Mouse (Mus musculus) kidney, postnatal 4 days (tissue): ENCODE data around the gene Cmc1.
"Not testable (repeated sequence)": the region's sequence is repeated elsewhere in the genome, so short reads cannot be mapped to it uniquely, and the experiment has no call there.

Experiments used
- DNase-seq, 2 experiments: peaks; one replicate each; pipeline ENCODE4 v3.0.0; 2021; ENCODE audit warnings: mixed read lengths in 2 of 2

Gene Cmc1

DNA sequence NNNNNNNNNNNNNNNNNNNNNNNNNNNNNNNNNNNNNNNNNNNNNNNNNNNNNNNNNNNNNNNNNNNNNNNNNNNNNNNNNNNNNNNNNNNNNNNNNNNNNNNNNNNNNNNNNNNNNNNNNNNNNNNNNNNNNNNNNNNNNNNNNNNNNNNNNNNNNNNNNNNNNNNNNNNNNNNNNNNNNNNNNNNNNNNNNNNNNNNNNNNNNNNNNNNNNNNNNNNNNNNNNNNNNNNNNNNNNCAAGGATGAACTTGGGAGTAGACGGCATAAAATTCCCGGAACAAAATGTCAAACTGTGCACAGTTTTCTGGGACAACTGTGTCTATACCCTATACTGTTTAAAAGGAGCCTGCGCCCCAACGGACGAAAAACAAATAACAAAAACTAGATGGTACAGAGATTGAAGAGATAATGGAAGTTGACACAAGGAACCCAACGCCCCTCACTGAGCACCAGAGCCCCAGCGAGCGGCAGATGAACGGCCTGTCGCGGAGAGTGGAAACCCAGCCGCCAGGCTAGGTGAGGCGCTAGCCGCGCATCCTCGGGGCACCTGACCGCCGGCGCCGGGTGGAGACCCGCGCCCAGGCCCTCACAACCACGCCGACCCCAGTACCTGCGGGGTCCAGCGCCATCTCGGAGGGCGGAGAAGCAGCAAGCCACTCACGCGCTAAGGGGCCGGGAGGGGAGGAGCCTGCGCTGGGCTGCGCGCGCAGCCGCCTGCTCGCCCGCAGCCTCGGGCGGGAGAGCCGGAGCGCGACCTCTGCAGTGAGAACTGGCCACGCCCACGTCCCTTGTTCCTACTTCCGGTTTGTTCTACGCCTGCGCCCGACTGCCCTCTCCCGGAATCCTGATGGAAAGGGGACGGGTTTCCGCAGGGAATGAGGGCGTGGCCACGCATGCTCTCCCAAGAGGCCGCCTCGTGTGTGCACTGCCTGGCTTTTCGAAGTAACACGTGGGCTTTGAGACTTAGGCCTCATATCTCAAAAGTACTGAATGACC, at the start of gene Cmc1:
Cmc1 (minus strand) TSS at position 771 of the 996 bp plus-strand sequence.
- DNase-seq, result peak; percentile 99

DNA sequence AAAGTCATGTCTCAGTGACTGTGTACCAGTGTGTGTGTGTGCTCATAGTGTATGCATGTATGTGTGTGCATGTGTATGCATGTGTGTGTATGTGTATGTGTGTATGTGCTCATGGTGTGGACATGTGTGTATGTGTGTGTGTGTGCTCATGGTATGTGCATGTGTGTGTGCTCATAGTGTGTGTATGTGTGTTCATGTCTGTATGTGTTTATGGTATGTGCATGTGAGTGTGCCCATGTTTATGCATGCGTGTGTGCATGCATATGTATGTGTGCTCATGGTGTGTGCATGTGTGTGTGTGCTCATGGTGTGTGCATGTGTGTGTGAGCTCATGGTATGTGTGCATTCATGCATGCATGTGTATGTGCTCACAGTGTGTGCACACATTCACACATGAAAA, 48.6 kb upstream of the Cmc1 start:
- no peak for DNase-seq

DNA sequence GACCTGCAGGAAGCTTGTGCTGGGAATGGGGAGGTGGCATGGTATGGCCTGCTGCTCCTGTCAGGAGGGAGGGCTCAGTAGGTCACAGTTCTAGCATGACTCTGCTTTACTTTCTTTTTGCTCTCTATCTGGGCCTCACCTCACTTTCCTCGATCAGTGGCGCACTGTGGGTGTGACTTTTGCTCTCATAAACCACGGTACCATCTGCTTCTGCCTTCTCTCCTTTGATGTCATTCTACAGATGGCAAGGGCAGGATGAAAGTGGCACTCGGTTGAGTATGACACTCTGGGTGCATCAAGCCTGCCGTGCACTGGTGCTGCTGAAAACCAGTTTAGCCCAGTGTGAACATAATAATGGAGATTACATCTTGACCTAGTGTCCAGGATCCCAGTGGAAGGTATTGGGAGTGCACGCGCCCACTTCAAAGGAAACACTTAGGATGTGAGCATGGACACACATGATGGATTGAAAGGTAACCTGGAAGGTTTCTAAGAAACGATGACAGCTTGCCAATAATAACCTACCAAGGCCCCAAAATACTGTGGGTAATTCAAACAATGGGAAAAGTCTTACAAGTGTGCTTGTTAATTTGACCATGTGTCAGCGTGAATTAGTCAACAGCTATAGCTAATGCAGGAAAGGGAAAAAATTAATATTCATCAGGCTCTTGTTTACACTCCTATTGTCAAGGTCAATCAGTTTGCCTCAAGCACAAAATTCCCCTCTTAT, 46.8 kb upstream of the Cmc1 start:
- DNase-seq, result no peak

DNA sequence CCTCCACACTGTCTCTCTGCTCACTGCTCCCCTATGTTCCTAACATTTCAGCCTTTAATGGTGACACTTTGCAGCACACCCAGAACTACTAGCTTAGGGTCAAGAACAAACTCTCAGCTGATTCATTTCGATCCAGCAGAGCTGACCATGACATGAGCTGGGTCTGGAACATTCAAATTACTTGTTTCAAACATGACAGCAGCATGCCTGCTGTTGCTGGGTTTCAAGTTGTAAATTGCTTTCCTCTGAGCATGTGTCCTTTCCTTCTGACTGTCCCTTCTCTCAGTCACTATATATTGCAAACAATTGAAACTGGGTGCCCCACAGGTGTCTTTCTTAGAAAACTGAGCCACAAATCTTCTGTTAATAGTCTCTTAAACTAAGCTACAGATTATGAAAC, 43.3 kb upstream of the Cmc1 start:
- DNase-seq, result no peak

DNA sequence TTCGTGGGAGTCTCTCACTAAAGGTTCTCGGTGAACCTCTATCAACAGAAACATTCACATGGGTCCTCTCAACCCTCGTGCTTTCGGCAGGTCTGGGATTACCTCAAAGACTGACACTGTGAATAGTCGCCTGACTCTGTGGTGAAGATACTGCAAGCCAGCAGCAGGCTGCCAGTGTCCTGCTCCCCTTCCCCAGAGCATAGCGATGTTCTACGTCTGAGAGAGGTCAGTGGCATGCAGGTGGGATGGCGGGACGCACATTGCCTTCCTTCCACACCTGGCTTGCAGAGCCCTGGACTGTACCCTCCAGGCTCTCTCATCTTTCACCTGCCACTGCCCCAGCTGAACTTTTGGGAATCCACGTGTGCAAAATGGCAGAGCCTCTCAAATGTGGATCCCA, 41.3 kb upstream of the Cmc1 start:
- DNase-seq, result no peak

DNA sequence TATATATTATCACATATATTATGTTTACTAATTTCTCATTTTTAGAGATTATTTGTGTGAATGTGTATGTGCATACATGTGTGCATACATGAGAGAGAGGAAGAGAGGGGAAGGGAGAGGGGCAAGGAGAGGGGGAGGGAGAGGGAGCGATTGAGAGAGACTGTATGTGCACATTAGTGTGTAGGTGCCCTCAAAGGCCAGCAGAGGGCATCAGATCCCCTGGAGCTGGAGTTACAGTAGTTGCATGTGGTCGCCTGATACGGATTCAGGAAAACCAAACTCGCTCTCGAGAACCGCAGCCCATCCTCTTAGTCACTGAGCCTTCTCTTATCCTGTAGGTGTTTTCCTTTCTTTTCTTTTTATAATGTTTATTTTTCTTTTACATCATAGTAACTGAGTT, 38.4 kb upstream of the Cmc1 start:
- no peak for DNase-seq

DNA sequence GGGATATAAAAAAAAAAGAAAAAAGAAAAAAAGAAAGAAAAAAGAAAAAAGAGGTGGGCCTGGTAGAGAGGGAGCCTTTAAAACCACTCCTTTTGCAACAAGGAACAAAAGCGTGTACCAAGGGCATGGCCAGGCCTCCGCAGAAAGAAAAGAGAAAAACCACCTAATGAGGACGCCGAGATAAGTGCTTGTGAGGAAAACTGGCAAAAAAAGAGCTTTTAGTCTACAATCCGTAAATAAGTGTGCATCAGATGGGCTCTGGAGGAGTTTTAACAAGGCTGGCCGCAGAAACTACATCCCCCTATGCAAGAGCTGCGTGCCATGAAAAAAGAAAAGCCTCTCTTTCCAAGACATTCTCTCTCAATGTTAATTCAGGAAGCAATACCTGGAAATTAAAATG, 37.4 kb upstream of the Cmc1 start:
- DNase-seq, result no peak

DNA sequence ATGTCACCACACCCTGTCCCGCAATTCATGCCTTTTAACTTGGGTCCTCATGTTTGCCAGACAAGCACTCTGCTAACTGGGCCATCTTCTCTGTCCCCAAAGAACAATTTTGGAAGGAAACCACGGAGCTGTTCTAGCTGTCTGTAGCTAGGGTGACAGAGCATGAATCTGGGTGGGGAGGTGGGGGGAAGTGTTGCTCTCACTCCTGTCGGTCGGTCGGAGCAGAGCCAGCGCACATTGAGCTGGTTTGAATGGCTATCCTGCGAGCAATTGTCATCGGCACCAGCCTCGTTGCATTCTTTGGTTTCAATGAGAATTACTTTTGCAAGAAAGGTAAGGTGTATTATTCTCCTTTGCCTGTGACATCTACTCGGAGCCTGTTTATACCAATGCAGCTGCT, 36.8 kb upstream of the Cmc1 start:
- DNase-seq, result no peak

DNA sequence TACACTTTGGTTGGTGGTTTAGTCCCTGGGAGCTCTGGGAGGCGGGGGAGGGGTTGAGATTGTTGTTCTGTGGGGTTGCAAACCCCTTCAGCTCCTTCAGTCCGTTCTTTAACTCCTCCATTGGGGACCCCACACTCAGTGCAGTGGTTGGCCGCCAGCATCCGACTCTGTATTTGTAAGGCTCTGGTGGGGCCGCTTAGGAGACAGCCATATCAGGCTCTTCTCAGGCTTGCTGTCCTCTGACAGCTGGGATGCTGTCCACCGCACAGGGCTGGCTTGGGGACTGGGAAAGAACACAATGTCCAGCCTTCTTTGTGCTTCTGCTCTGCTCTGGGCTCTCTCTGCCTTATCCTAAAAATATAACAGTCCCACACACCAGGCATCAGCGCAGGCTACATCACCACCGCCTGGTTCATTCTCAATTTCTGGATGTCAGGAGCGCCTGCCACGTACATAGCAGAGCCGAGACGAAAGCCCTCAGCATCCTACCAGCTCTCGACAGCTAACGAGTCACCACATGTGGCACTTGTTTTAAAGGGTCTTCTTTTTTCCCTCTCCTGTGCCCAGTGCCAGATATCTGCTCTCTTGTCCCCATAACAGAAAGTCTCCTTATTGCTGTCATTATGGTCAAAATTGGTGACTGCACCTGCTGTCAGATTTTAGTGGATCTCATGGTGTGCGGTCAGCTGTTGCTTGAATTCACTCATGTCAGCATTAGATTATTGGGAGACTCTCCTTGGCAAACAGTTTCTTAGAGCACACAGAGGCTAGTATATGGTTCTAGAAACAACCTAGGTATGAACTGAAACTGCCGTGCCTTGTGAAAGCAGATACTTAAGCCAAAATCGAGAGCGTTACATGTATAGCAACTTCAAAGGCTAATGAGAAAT, 29.4 kb upstream of the Cmc1 start:
- no peak for DNase-seq

DNA sequence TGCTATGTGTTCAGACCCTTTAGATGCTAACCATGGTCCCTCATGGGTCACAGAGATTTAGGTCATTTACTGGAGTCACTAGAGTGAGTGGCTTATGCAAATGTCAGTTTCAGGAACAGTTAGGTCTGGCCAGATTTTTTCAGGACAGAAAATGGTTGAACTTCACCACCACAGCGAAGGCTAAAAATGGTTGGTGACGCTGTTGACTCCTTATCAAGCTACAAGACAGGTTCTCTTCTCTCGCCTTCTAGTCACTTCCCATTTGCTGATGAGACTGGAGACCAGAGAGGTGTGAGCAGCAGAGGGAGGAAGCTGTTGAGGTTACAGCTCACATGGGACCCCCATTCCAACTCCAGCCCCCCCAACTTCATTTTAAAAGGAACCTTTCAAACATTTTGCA, 26.7 kb upstream of the Cmc1 start:
- no peak for DNase-seq

DNA sequence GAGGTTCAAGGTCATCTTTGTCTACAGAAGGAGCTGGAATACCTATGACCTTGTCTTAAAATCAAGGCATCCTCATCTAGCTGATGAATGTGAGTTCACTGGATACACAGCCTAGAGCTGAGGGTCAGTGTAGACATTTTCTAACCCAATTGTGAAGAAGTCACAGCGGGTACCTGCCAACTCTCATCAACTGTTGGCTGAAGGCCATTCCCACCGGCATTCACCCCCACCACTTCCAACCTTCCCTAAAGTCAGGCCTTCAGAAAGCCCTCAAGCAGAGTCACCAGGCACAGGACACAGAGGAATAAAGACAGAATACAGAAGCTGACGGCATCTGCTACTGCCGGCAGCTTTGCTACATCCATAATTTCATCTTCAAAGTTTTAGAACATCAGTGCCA, 25.4 kb upstream of the Cmc1 start:
- no peak for DNase-seq

DNA sequence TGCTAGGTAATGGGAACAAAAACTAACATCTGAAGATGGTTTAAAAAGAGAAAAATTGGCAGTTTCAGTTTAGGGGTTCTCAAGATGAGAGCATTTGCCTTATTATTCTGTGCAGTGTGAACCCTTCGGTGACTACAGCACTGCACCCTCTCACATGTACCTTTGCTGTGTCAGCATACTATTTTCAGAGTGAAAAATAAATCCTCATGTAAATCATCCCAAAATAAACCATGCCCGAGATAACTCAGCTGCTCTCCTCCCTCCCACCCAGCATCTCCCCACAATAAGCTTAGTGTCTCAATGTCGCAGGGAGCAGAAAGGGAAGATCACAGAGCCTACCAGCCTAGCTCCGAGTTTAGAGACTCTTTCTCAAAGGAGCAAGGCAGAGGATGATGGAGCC, 23.1 kb upstream of the Cmc1 start:
- no peak for DNase-seq

DNA sequence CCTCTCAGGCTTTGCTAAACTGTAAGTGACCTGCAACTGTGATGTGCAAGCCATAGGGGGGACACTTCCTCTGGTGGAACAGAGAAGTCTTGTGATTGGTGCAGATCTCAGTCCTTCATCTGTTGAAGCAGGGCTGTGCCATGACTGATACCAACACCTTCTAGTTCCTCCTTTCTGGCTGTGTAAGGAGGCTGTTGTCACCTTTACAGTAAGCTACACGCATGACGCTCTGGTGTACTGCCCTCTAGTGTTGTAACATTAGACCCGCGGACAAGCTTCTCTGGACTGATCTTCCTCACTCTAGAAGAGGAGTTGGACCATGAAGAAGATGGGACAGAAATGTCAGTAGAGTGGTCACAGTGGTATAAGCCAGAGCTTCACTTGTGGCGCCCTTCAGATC, 18.6 kb upstream of the Cmc1 start:
- DNase-seq, result peak in 1 of 2 experiments; percentile 15

DNA sequence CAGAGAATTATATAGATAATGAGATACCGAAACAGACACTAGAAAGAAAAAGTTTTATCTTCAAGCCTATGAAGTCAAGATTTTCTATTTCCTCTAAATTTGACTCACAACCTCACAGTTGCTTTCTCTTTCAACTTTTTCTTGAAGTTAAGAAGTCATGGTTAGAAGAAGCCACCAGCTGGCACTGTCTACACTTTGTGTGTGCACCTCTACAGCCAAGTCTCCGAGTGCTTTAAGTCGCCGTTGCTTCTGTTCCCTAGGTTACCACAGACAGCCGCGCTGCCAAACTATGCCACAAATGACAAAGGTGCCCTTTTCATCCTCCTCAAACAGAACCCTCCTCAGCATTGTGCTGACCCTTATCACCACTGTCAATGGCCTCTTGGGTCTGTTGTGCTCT, 17.6 kb upstream of the Cmc1 start:
- DNase-seq, result no peak

DNA sequence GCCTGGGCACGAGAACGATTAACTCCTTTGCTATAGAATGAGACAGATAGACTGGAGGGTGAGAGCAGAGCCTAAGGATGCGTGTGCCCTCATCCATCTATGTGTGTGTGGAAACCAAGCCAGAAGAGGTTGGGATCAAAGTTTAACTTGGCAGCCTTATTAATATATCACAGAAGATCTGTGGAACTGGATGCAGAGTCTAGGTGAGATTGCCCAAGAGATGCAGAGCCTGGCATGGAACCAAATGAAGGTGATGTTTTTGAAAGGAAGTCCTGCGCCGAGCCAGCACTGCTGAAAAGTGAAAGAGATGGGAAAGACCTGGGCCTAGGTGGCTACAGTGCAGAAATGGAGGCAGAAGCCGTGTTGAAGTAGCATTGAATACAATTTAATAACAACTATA, 11.6 kb upstream of the Cmc1 start:
- no peak for DNase-seq

DNA sequence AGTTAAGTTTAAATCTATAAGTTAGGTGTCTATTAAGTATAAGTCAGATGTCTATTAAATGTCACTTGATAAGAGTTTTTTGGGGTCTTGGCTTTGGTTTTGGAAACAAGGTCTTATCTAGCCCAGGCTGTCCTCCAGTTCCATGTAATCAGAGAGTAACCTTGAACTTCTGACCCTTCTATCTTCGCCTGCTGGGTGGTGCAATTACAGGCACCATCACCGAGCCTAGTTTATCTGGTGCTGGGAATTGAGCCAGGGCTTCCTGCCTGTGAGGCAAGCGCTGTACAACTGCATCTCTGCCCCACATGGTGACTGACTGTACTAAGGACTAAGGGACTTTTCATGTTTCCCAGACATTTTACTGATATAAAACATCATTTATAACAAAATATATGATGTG, 10.0 kb upstream of the Cmc1 start:
- no peak for DNase-seq

DNA sequence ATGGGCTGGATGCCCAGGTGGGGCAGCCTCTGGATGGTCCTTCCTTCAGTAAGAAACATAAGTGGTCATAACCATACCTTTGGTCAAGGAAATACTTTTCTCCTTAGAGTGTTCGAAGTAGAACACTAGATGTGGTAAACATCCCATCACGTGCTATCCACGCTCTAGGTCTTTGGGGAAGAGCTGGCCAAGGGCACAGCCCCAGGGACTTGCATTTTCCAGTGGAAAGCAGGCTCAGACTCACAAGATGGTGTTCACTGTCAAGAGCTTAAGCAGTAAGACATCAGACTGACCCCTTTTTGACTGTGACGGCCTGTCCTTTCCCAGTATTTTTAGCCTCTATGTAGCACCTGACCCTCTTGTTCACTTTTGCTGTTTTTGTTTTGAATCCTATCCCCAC, 8.2 kb upstream of the Cmc1 start:
- no peak for DNase-seq

DNA sequence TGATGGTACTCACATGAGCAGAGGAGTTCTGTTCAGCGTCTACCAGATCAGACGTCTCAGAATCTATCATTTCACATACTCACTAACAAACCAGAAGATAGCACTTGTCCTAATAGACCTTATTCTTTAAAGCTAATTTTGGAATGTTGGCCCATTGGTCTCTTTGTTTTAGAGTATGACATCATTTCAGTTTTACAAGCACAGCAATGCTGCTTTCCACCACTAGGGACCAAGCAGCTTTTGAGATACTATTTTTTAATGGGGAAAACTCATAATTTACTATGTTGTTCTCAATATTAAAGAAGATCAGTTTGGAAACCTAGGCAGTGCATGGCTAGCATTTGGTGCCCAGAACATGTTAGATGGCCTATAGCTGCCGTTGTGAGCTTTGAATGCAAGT, 7.3 kb upstream of the Cmc1 start:
- DNase-seq, result no peak

DNA sequence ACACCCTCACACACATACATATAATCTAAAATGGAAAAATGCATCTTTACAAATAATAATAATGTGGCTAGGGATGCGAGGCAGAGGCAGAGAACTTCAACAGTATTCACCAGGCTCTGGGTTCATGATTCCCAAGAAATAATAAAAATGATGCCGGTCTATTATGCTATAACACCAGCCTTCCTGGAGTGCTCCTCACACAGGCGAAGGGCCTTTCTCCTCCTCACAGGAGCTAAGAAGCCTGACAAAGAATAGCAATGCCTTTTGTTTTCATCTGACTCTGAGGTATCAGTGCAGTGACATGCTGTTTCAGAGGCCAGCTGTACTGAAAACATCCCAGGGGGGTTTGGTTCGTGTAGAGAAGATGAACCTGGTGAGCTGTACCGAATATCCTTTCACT, 4.7 kb upstream of the Cmc1 start:
- DNase-seq, result no peak

DNA sequence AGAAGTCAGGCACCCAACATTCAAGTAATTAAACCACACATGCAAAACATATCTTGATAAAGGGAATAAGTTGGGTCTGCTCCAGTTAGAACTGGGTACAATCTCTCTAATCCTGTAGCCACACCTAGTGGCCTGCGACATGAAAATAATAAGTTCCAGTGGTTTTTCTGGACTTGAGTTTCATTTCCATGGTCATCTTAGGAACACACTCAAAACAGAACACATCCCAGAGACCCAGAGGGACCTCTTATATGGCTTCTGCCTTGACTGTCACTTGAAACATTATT, 1.2 kb upstream of the Cmc1 start:
- DNase-seq, result no peak

DNA sequence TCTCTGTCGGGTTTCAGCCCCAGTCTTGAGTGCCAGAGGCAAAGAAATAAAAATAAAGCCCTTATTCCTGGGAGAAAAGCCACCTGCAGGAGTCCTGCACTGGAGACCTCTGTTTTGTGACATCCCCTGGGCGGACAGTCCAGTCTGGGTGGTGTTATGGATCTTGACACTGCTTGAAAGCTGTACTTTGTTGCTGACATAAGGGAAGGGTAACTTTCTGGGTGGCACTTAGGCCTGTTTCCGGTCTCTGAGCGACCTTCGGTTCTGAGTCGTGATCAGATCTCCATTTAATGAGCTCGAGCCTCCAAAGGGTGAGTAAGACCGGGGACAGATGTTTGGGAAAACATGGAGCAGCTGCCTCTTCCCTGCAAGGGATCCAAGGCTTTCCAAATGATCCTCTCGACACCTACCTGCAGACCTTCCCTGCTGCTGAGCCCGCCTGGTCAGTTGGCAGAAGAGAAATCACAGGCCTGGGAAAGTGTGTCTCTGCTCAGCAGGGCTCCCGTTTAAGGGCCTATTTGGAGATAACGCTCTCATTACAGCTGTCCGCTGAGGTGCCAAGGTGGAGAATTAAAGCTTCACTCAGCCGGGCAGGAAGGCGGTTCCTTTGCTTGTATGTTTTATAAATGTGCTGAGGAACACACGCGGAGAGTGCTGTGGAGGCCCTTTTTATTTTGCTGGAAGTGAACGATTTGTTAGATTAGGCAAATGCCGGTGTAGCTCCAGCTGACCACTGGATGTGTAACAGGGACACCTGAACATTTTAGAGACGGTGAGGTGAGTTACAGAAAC, 648 bp upstream of the Cmc1 start:
- DNase-seq, result peak in 1 of 2 experiments; percentile 5

DNA sequence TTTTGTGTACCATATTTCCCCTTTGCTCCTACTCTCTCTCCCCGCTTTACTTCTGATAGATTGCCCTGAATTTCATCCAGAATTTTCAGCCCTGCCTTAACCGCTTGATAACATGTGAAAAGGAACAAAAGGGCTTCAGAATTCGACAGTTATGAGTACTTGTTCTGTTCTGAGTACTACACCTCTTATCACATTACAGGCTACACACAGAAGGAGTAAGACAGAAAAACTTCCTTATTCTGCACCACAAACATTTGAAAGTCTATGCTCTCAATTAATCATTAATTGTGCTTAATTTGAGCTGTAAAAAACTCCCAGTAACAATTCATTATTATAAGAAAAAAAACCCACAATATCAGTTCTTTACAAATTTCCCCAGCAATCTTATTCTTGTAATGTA, 9.6 kb downstream of the Cmc1 start:
- DNase-seq, result not testable (repeated sequence)

DNA sequence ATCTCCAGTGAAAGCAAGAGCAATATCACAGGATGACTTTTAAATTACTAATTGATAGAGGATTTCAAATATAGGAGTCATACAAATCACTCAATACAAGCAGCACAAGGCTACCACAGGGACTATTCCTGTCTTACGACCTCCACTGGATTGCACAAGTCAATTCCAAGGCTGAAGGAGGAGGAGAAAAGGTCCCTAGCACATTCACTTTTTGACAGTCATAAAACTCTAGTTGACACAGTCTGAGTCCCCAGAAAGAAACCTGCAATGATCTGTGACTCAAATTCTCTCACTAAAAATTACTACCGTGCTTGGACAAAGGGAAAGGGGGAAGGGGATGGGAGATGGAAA, 39.6 kb downstream of the Cmc1 start:
- DNase-seq, result no peak
